Mouse (Mus musculus): ENCODE measurements around the gene Plcd3.

Gene Plcd3

DNA sequence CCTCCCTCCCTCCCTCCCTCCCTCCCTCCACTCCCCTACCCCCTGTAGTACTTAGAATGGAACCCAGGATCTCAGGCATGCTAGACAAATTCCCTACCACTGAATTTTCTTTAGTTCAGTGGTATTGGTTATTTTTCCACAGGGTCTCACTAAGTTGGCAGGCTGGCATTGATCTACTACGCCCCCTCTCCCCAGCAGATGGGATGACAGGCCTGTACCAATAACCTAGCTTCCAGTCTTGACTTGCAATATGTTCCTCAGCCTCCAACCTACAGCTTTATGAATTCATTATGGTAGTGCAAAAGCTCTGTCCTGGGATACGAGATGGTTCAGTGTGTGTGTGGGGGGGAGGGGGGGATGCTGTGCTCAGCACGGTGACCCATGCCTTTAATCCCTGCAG is 77.5 kb downstream of the Plcd3 start:
- DNase-seq (ENCODE audit: extremely low read depth, low read depth, low spot score), result no peak

DNA sequence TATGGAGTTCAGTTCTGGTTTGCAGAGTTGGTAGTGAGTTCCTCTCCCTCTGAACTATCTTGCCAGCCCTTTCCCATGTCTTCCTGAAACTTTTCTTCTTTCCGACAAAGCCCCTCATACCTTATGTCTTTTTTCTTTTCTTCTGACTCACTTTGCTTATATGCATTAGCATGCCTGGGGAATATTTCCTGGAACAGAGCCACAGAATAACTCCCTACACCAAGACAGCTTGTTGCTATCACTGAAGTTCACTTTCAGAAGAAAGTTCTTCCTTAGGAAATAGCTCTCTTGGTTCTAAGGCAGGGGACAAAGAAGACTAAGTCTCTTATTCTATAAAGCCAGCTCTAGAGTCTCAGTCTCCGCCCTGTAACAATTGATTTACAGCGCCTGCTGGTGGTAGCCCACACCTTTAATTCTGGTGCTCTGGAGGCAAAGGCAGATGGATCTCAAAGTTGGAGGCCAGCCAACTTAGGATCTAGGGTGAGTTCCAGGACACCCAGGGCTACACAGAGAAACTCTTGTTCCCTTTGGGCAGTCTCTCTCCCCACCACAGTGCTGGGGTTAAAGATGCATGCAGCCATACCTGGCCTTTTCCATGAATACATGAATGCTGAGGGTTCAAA is 80.6 kb downstream of the Plcd3 start:
- no peak for DNase-seq (ENCODE audit: extremely low read depth, low read depth, low spot score)
